Mouse (Mus musculus) liver, embryonic 14.5 days (tissue): ENCODE results near the gene Adam19.

ENCODE experiments used
- CTCF ChIP-seq: IDR thresholded peaks from 2 replicates; pipeline ENCODE4 v1.5.1; 2016; ENCODE audit warnings: antibody characterized with exemption, low read depth, control low read depth
- EP300 ChIP-seq: IDR thresholded peaks from 2 replicates; pipeline ENCODE4 v1.6.1; 2016; ENCODE audit warnings: antibody characterized with exemption, low read depth

- TF ChIP-seq CTCF (no peak), EP300 (no peak)
These were observed 59.8 kb downstream of the Adam19 start for GRCm38 (mm10) chr11:46115411-46116173.
